Mouse (Mus musculus): ENCODE measurements at regions not wholly inside any gene's neighbourhood (a gene's known extent, or its start where the extent isn't known, plus 50 kb on each side); places are given as distances from the start of the nearest gene placed in this dataset.

- peak; percentile 87 for DNase-seq
These were observed 50.9 kb upstream of the Tent2 start for GRCm38 (mm10) chr13:93243076-93243475.

- no peak for DNase-seq
These were observed 50.7 kb upstream of the Homer1 start for GRCm38 (mm10) chr13:93248711-93249110.

All from lung, postnatal 14 days (tissue).